Mouse (Mus musculus) heart, postnatal 14 days (tissue): ENCODE measurements at regions not wholly inside any gene's neighbourhood (a gene's known extent, or its start where the extent isn't known, plus 50 kb on each side); places are given as distances from the start of the nearest gene placed in this dataset.

Source experiments
- DNase-seq, 2 experiments: peaks; one replicate each; pipeline ENCODE4 v3.0.0; 2021 to 2022
- intact Hi-C: fragments of 180-260 bp; cut with DNase I; formaldehyde crosslinking; loops from one replicate; pipeline ENCODE4 v1.15.1; 2025

- peak; percentile 29 to 45 for DNase-seq
- intact Hi-C loops, result no loop called here
Observed at GRCm38 (mm10) chr1:184330516-184331350, 296.6 kb upstream of the 1700056E22Rik start.

- intact Hi-C loops, result no loop called here
Observed at GRCm38 (mm10) chr1:184326191-184326590, 292.1 kb upstream of the 1700056E22Rik start.

GRCm38 (mm10) chr1:184324234-184324633, 290.1 kb upstream of the 1700056E22Rik start:
- no peak for DNase-seq
- intact Hi-C loops, result no loop called here

More at GRCm38 (mm10) chr1:184326191-184326590, 292.1 kb upstream of the 1700056E22Rik start:
- no peak for DNase-seq

- intact Hi-C loops, result no loop called here
- DNase-seq, result no peak
Observed at GRCm38 (mm10) chr1:184320521-184321177, 286.5 kb upstream of the 1700056E22Rik start.

GRCm38 (mm10) chr1:184310185-184310815, 276.2 kb upstream of the 1700056E22Rik start:
- DNase-seq, result no peak
- intact Hi-C loops, result no loop called here

GRCm38 (mm10) chr1:184304813-184305212, 270.7 kb upstream of the 1700056E22Rik start:
- DNase-seq, result no peak
- intact Hi-C loops, result no loop called here

- intact Hi-C loops, result no loop called here
- no peak for DNase-seq
Observed at GRCm38 (mm10) chr1:184304204-184304603, 270.1 kb upstream of the 1700056E22Rik start.

GRCm38 (mm10) chr1:184298701-184299100, 264.6 kb upstream of the 1700056E22Rik start:
- intact Hi-C loops, result no loop called here
- no peak for DNase-seq

- intact Hi-C loops, result no loop called here
Observed at GRCm38 (mm10) chr1:184297001-184297740, 263.1 kb upstream of the 1700056E22Rik start.

GRCm38 (mm10) chr1:184291129-184291528, 257.0 kb upstream of the 1700056E22Rik start:
- intact Hi-C loops, result no loop called here
- DNase-seq, result no peak

More at GRCm38 (mm10) chr1:184297001-184297740, 263.1 kb upstream of the 1700056E22Rik start:
- no peak for DNase-seq

- DNase-seq, result peak; percentile 64 to 68
- intact Hi-C loops, result loop anchor here (5.0 kb wide), 2 partner anchors 152 to 447 kb away; no protein-coding TSS in a partner anchor
Observed at GRCm38 (mm10) chr1:184289733-184290416, 255.8 kb upstream of the 1700056E22Rik start.

GRCm38 (mm10) chr1:184281768-184282167, 247.7 kb upstream of the 1700056E22Rik start:
- DNase-seq, result no peak
- intact Hi-C loops, result no loop called here

GRCm38 (mm10) chr1:184279263-184279662, 245.2 kb upstream of the 1700056E22Rik start:
- DNase-seq, result no peak
- intact Hi-C loops, result no loop called here

GRCm38 (mm10) chr1:184277001-184277400, 242.9 kb upstream of the 1700056E22Rik start:
- intact Hi-C loops, result no loop called here

GRCm38 (mm10) chr1:184275877-184276276, 241.8 kb upstream of the 1700056E22Rik start:
- intact Hi-C loops, result no loop called here
- no peak for DNase-seq

More at GRCm38 (mm10) chr1:184277001-184277400, 242.9 kb upstream of the 1700056E22Rik start:
- no peak for DNase-seq

GRCm38 (mm10) chr1:184275396-184275795, 241.3 kb upstream of the 1700056E22Rik start:
- intact Hi-C loops, result no loop called here
- no peak for DNase-seq

- no peak for DNase-seq
- intact Hi-C loops, result no loop called here
Observed at GRCm38 (mm10) chr1:184274704-184275103, 240.6 kb upstream of the 1700056E22Rik start.

GRCm38 (mm10) chr1:184273722-184274121, 239.6 kb upstream of the 1700056E22Rik start:
- DNase-seq, result no peak
- intact Hi-C loops, result no loop called here

GRCm38 (mm10) chr1:184271254-184271653, 237.2 kb upstream of the 1700056E22Rik start:
- DNase-seq, result no peak
- intact Hi-C loops, result no loop called here

- DNase-seq, result peak; percentile 70 to 80
- intact Hi-C loops, result loop anchor here (1.0 to 5.0 kb wide), 3 partner anchors 129 to 509 kb away; no protein-coding TSS in a partner anchor
Observed at GRCm38 (mm10) chr1:184266051-184266450, 231.9 kb upstream of the 1700056E22Rik start.
